Mouse (Mus musculus): ENCODE data around the gene Mgat5.

DNA sequence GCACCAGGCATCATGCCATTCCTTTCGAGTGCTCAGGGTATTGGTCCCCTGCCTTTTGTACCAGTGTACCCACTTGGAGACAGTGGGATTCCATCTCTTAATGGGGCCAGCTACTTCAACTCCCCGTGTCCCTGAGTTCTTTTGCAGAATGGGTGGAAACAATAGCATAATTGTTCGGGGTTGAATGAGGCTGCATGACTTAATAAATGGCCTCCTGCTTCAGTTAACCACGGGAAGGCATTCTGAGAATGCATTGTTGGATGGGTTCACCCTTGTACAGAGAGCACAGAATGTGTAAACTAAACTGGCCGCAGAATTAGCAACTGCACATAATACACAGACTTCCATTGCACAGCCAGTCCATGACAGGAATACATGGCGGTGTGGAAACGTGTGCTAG is 214.8 kb downstream of the Mgat5 start:
- no peak for TF ChIP-seq MAFK (IDR thresholded peaks at IDR 0.05; ENCODE audit: insufficient read depth, low read depth, low read length)
- no peak for TF ChIP-seq CHD2 (IDR thresholded peaks at IDR 0.05; ENCODE audit: low read depth, low read length)
- no peak for TF ChIP-seq ZNF384 (IDR thresholded peaks at IDR 0.05; ENCODE audit: low read depth, low read length)
- TF ChIP-seq ZC3H11A (IDR thresholded peaks at IDR 0.05; ENCODE audit: borderline replicate concordance, low read depth, low read length), result no peak
- no peak for TF ChIP-seq HCFC1 (IDR thresholded peaks at IDR 0.05; ENCODE audit: borderline replicate concordance, insufficient read depth, low read length)
